Mouse (Mus musculus) E14TG2a.4 (cell line): ENCODE measurements around the gene Msmo1.

ENCODE experiments used
- CTCF ChIP-seq: conservative IDR thresholded peaks from 2 replicates; pipeline ENCODE4 v1.5.1; 2014; ENCODE audit warnings: low read length
- NANOG ChIP-seq: IDR thresholded peaks from 2 replicates; pipeline ENCODE4 v1.6.1; 2014; ENCODE audit warnings: borderline replicate concordance, low read length, mixed read lengths

- no peak for TF ChIP-seq CTCF
- no peak for TF ChIP-seq NANOG
Observed at GRCm38 (mm10) chr8:64774136-64774535, 40.5 kb upstream of the Msmo1 start.
